Mouse (Mus musculus): Measurements from ENCODE around the gene Hmgcs2.

Gene Hmgcs2

DNA sequence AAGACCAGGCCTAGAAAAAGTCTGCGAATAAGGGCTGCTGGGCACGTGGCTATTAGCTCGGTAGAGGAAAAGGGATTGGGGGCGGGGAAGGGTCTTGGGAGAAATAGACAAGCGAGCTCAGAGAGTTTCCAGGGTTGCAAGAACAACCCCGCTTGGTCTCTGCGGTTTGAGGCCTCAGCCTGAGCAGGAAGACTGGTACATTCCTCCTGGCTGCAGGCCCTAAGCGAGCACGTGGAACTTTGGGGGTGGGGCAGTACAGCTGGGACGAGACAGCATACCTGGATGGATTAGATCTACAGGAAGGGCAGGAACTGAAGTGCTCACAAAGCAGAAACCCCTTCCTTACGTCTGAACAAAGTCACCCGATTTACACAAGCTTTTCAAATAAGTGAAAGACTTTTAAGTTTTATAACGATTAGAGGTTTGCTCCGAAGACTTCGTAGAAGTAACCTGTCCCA, 58.4 kb downstream of the Hmgcs2 start:
- DNase-seq (ENCODE audit: low spot score in 2 of 2), result peak; percentile 59 to 60

DNA sequence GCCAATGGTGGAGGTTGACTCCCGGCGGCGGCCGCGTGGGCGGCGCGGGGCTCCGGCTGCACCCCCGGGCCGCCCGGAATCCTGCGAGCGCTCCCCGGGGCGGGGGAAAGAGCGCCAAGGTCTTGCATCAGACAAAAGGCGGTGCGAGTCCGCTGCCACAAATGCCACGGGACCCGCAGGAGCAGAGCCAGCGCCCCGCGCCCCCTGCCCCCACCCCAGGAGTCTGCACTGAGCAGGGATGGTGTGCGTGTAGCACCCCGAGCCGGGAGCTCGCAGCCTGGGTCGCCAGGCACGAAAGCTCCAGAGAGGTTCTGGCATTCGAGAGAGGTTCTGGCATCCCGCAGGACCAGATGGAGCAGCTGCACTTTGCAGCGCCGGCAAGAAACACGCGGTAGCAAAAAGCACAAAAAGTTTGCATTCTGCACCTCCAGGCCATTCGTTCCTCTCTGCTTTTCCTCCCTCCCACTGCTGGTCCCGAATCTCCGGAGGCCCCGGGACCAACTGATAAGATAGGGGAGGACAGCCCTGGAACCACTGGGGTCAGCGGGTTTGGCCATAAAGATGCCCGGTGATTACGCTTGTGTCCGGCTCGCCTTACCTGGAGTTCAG, 59.0 kb downstream of the Hmgcs2 start:
- peak; percentile 54 to 62 for DNase-seq (ENCODE audit: low spot score in 2 of 2)

DNA sequence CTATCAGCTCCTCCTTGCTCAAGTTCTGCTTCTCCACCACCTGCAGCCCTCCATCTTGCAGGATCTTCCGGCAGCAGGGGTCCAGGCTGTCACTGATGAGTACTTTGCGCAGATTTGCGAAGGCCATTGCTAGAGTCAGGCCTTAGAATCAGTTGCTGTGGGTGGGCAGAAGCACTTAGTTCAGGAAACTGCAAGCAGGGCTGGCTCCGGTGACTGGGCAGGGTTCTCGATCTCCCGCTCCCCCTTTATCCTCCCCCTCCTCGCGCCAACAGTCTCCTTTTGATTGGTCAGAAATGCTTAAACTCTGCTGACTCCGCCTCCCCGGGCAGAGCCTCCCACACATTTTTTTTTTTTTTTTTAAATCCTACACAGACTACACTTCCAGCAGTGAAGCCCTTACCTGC, 59.5 kb downstream of the Hmgcs2 start, which contains the start of gene Phgdh:
Gene Phgdh (minus strand): TSS at position 285 of the 404 bp plus-strand sequence.
- peak; percentile 76 to 80 for DNase-seq (ENCODE audit: low spot score in 2 of 2)

DNA sequence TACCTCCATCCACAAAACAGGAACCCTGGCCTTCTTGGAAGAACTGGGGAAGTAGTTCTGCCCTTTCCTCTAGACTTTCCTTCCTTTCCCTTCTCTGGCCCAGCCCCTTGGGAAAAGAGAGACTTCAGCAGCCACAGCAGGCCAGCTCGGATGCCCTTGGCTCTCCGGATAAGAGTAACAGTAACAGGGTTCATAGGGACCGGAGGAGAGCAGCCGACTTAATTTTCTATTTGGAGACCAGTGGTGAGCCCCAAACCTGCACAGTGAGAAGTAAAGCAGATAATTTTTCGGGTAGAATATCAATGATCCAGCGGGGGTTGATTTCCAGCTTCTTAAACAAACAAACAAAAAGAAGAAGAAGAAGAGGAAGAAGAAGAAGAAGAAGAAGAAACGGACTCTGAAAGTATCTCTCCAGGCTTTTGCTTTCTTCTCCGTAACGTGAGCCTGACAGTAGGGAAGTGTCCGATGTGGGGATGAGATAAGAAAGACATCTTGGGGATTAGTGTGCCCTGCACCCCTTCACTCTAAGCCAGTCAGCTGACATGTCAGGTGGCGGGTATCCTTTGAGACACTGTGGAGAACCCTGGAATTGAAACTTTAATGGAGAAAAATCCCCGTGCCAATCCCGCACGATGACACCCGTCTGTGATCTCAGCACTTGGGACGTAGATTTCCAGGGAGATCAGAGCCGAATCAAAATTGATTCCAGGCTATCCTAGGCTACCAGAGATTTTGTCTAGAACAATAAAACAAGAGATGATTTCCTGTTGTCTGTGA, 60.8 kb downstream of the Hmgcs2 start:
- no peak for DNase-seq (ENCODE audit: low spot score in 2 of 2)

DNA sequence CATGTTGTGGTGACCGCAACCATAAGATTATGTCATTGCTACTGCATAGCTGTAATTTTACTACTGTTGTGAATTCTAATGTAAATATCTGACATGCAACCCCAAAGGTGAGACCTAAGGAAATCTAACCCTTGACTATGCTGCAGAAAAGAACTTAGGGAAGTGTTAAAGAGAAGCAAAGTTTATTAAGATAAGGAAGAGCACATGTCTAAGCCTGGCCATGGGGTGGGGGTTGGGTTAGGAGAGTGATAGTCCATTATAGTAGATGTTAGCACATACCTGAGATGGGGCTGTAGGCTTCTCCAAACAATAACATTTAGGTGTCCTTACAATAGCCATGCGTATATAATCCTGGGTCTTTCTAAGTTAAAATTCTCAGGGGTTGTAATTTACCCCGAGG, 63.0 kb downstream of the Hmgcs2 start:
- no peak for DNase-seq (ENCODE audit: low spot score in 2 of 2)

DNA sequence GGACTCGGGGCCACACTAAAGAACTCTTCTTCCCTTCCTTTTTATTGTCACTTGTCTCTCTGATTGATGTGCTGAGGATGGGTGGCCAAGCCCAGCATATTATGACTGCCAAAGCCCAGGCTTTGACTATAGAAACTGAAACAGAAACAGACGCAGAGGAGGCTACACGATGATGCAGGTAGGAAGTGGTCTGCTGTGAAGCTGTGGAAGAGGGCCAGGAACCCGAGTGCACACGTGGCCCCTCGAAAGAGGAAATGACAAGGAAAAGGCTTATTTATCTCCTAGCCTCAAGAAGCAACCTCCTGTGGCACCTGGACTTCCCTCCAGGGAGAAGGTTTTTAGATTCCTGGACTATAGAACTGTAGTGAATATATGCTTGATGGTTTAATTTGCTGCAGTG, 67.9 kb downstream of the Hmgcs2 start:
- no peak for DNase-seq (ENCODE audit: low spot score in 2 of 2)

DNA sequence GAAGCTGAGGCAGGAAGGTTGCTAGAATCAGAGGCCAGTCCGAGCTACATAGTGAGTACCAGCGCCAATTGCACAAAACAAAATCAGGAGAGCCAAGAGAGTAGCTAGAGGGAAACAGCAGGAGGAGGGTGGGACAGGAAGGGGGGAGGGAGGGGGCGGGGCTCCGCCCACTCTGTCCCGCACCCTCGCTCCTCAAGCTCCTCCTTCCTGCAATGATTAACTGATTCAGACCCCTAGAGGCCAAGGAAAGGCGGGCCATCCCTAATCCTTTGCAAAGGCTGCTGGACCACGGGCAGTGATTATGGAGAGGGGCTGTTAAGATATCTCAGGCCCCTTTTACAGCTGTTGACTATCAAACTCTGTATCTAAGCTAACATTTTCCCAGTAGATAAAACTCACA, 68.5 kb downstream of the Hmgcs2 start:
- no peak for DNase-seq (ENCODE audit: low spot score in 2 of 2)

DNA sequence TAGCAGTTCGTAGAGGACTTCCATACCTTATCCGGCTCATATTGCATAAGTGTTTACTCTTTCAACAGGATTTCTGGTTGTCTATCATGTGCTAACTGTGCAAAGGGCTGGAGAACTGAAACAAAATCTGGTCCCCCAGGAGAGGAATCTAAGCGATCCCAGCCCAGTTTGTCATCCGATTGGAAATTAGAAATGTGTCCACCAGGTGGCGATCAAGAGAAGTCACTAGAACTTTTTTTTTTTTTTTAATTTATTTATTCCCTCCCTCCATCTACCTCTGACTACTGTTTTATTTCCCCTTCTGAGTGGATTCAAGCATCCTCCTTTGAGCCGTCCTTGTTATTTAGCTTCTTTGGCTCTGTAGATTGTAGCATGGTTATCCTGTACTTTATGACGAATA, 73.7 kb downstream of the Hmgcs2 start:
- DNase-seq (ENCODE audit: low spot score in 2 of 2), result peak; percentile 71 to 86

DNA sequence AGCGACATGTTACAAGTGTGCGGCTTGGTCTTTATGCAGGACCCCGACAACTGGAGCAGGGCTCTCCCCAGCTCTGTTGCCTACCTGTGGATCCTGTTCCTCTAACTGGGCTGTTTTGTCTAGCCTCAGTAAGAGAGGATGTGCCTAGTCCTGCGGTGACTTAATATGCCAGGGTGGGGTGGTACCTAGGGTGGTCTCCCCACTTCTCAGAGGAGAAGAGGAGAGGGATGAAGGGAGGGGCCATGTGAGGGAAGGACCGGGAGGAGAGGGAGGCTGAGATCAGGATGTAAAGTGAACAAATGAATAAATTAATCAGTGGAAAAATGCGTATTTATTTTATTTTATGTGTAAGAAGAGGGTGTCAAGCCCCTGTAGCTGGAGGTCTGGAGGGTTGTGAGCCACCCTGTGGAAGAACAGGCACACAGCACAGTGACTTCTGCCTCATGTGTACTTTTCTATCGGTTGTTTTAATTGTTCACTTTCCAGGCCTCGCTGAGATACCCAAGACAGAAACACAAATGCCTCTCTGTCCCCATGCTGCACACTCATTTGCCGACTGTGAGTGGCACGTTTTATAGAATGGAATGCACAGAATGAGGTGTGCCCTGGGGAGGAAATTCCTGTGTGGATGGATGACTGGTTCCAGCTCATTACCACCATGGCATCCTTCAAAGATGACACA, 75.2 kb downstream of the Hmgcs2 start:
- DNase-seq (ENCODE audit: low spot score in 2 of 2), result no peak

DNA sequence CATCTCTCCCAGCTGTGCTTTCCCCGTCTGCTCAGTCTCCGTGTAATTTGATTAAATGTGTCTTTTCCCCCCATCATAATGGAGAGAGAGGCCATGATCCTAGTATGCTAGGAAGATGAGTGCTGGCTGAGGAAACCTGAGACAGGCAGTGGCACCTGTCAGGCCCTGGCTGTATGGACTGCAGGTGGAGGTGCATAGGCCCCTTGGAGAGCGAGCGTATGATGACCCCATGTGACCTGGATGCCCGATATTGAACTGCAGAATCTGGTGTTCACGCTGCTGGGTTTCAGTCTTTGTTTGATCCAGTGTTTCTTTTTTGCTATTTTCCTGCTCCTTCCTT, 75.8 kb downstream of the Hmgcs2 start:
- no peak for DNase-seq (ENCODE audit: low spot score in 2 of 2)

DNA sequence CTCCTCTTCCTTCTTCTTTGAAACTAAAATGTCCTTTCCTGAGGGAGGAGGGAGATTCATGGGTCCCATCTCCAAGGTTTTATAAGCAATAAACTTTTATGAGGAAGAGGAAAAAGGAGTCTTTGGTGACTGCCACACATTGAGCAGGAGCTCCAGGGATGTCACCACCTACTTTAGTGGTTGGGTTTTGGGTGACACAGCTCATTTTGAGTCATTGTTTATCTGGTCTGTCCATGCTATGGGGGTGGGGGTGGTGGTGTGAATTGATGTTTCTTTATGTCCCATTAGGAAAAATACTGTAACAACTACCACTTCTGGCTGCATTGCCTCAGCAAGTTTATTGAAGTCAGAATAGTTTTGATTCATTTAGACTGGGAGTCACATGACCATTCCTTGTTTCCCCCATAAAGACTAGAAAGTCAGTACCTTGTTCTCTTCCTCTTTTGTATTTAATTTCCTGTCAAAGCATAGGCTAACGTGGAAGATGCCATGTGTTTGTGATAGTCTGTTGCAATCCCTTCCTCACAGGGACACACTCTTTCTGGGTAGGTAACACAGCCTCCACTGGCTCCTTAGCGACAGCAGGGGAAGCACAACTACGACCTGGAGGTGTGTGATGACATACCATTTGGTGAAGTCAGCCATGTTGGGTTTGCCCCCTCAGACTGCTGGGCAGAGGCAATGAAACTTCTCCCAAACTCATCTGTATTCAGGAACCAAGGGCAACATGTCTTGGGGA, 76.6 kb downstream of the Hmgcs2 start:
- no peak for DNase-seq (ENCODE audit: low spot score in 2 of 2)
